Mouse (Mus musculus): Measurements from ENCODE around the gene Eng. TPM values are rescaled to one million over a fixed set of nuclear protein-coding genes. Genes with fewer than 3 reads are reported as not detected.

Eng gene
- polyA plus RNA-seq, 1 experiment from 2014 or later, result 24.8 TPM

MicroRNA genes within 50 kb of the gene (microRNA counts, 519-probe panel; counts per million panel counts)
- 110 counts per million, percentile 56 among the panel's probes with 10 or more counts for microRNA mmu-miR-1954
- microRNA mmu-miR-2861, result 110 counts per million, percentile 56 among the panel's probes with 10 or more counts

Small RNA genes within 50 kb of the gene (microRNA-seq; reads per million reads assigned to microRNA genes)
- not detected for gene Gm47291
- gene Mir1954, result not detected
- not detected for gene Mir2861
- not detected for gene Mir3960
- gene Mir8093, result not detected

Other genes with a start within 250 kb of the Eng start
- 5.1 and 6.1 TPM in 2 replicates for gene Naif1, start 196.1 kb upstream of the Eng start, polyA plus RNA-seq (2015; fragmentation: Nextera tagmentation; extraction: Ambion mirVana)
- 45.4 and 50.1 TPM in 2 replicates for gene Slc25a25, start 195.2 kb upstream of the Eng start, polyA plus RNA-seq (2015; fragmentation: Nextera tagmentation; extraction: Ambion mirVana)
- 5.6 and 7.3 TPM in 2 replicates for gene Fam102a, start 111.3 kb upstream of the Eng start, polyA plus RNA-seq (2015; fragmentation: Nextera tagmentation; extraction: Ambion mirVana)
- gene Dpm2, start 75.7 kb upstream of the Eng start, polyA plus RNA-seq (2015; fragmentation: Nextera tagmentation; extraction: Ambion mirVana), result 133 and 147 TPM in 2 replicates
- gene Pip5kl1, start 71.8 kb upstream of the Eng start, polyA plus RNA-seq (2015; fragmentation: Nextera tagmentation; extraction: Ambion mirVana), result 4.8 TPM in 2 replicates
- gene 9430097D07Rik, start 70.9 kb upstream of the Eng start, polyA plus RNA-seq (2015; fragmentation: Nextera tagmentation; extraction: Ambion mirVana), result 0.34 and 0.55 TPM in 2 replicates
- 15.2 and 16.3 TPM in 2 replicates for gene St6galnac4, start 59.5 kb upstream of the Eng start, polyA plus RNA-seq (2015; fragmentation: Nextera tagmentation; extraction: Ambion mirVana)
- gene St6galnac6, start 46.9 kb upstream of the Eng start, polyA plus RNA-seq (2015; fragmentation: Nextera tagmentation; extraction: Ambion mirVana), result 10.1 and 11.3 TPM in 2 replicates
- 62.5 and 62.9 TPM in 2 replicates for gene Ak1, start 24.8 kb upstream of the Eng start, polyA plus RNA-seq (2015; fragmentation: Nextera tagmentation; extraction: Ambion mirVana)
- 16.5 and 16.6 TPM in 2 replicates for gene Fpgs, start 57.5 kb downstream of the Eng start, polyA plus RNA-seq (2015; fragmentation: Nextera tagmentation; extraction: Ambion mirVana)
- 78.5 and 84.5 TPM in 2 replicates for gene Cdk9, start 66.5 kb downstream of the Eng start, polyA plus RNA-seq (2015; fragmentation: Nextera tagmentation; extraction: Ambion mirVana)
- gene Sh2d3c, start 74.5 kb downstream of the Eng start, polyA plus RNA-seq (2015; fragmentation: Nextera tagmentation; extraction: Ambion mirVana), result 37.8 and 40.7 TPM in 2 replicates
- 3.9 TPM in 2 replicates for gene 6330409D20Rik, start 94.4 kb downstream of the Eng start, polyA plus RNA-seq (2015; fragmentation: Nextera tagmentation; extraction: Ambion mirVana)
- gene Tor2a, start 110.6 kb downstream of the Eng start, polyA plus RNA-seq (2015; fragmentation: Nextera tagmentation; extraction: Ambion mirVana), result 48.0 and 52.6 TPM in 2 replicates
- gene Ttc16, start 129.0 kb downstream of the Eng start, polyA plus RNA-seq (2015; fragmentation: Nextera tagmentation; extraction: Ambion mirVana), result 0.35 and 0.52 TPM in 2 replicates
- gene Ptrh1, start 129.2 kb downstream of the Eng start, polyA plus RNA-seq (2015; fragmentation: Nextera tagmentation; extraction: Ambion mirVana), result 4.1 and 4.2 TPM in 2 replicates
- gene Cfap157, start 137.8 kb downstream of the Eng start, polyA plus RNA-seq (2015; fragmentation: Nextera tagmentation; extraction: Ambion mirVana), result 0.46 and 2.0 TPM in 2 replicates
- gene Stxbp1, start 200.7 kb downstream of the Eng start, polyA plus RNA-seq (2015; fragmentation: Nextera tagmentation; extraction: Ambion mirVana), result 165 and 168 TPM in 2 replicates
- gene Fam129b, start 229.5 kb downstream of the Eng start, polyA plus RNA-seq (2015; fragmentation: Nextera tagmentation; extraction: Ambion mirVana), result 20.9 and 27.5 TPM in 2 replicates